Mouse (Mus musculus) liver, postnatal 0 days (tissue): ENCODE measurements around the gene Mogat2. TPM values are rescaled to one million over a fixed set of nuclear protein-coding genes. Genes with fewer than 3 reads are reported as not detected.

Experiments
- ATAC-seq: fragments of 200-750 bp; cut with Nextera tagmentation; 2 replicates; pipeline ENCODE4 v1.8.0; 2017; ENCODE audit warnings: mild to moderate bottlenecking, moderate library complexity
- DNase-seq: peaks from one replicate; pipeline ENCODE4 v3.0.0-alpha.2; 2016
- H3K27ac ChIP-seq: fragments of 300-500 bp; sonication (generic); 2 replicates; pipeline ENCODE4 v1.5.1; 2014; ENCODE audit warnings: antibody characterized with exemption, moderate library complexity, mild to moderate bottlenecking, low read depth
- H3K27me3 ChIP-seq: fragments of 300-500 bp; sonication (generic); 2 replicates; pipeline ENCODE4 v1.6.1; 2014; ENCODE audit warnings: low read length, control low read depth, mixed read lengths; ENCODE audit not compliant: insufficient read depth
- H3K36me3 ChIP-seq: fragments of 300-500 bp; sonication (generic); replicated peaks from 2 replicates; pipeline ENCODE4 v1.6.1; 2014; ENCODE audit warnings: mild to moderate bottlenecking, control low read depth, low read length, moderate library complexity, mixed read lengths; ENCODE audit not compliant: insufficient read depth
- H3K4me1 ChIP-seq: fragments of 300-500 bp; sonication (generic); 2 replicates; pipeline ENCODE4 v1.6.1; 2014; ENCODE audit warnings: antibody characterized with exemption, mild to moderate bottlenecking, control low read depth; ENCODE audit not compliant: insufficient read depth
- H3K4me2 ChIP-seq: fragments of 300-500 bp; sonication (generic); 2 replicates; pipeline ENCODE4 v1.6.1; 2014; ENCODE audit warnings: low read depth, mild to moderate bottlenecking, low read length, moderate library complexity, mixed read lengths
- H3K4me3 ChIP-seq: fragments of 300-500 bp; sonication (generic); 2 replicates; pipeline ENCODE4 v1.5.1; 2014; ENCODE audit warnings: low read depth, low read length
- H3K9ac ChIP-seq: fragments of 300-500 bp; sonication (generic); replicated peaks from 2 replicates; pipeline ENCODE4 v1.6.1; 2014; ENCODE audit warnings: mild to moderate bottlenecking, moderate library complexity
- H3K9me3 ChIP-seq: fragments of 300-500 bp; sonication (generic); 2 replicates; pipeline ENCODE4 v1.6.1; 2016; ENCODE audit warnings: mild to moderate bottlenecking, control low read depth, low read length, mixed read lengths
- CTCF ChIP-seq: sonication (generic); IDR thresholded peaks from 2 replicates; pipeline ENCODE4 v1.5.1; 2016; ENCODE audit warnings: antibody characterized with exemption, low read depth
- EP300 ChIP-seq: IDR thresholded peaks from 2 replicates; pipeline ENCODE4 v1.6.1; 2016; ENCODE audit warnings: antibody characterized with exemption, low read depth, mild to moderate bottlenecking
- WGBS: fragments of 180-500 bp; shearing (Covaris S2); extraction: QIAGEN DNeasy Blood & Tissue Kit; methylation state at CpG from one replicate; pipeline ENCODE4 v1.1.7; 2014; ENCODE audit not compliant: insufficient replicate concordance; 5-methylcytosine and 5-hydroxymethylcytosine counted together
- polyA plus RNA-seq: library from polyadenylated mRNA; unstranded; fragments of >200 nt; fragmentation: Nextera tagmentation; extraction: Ambion mirVana; gene quantifications from 2 replicates; pipeline ENCODE4 v1.2.1, GENCODE M21; 2015

Gene Mogat2
- polyA plus RNA-seq, 1 experiment from 2014 or later = 4.0 TPM

DNA sequence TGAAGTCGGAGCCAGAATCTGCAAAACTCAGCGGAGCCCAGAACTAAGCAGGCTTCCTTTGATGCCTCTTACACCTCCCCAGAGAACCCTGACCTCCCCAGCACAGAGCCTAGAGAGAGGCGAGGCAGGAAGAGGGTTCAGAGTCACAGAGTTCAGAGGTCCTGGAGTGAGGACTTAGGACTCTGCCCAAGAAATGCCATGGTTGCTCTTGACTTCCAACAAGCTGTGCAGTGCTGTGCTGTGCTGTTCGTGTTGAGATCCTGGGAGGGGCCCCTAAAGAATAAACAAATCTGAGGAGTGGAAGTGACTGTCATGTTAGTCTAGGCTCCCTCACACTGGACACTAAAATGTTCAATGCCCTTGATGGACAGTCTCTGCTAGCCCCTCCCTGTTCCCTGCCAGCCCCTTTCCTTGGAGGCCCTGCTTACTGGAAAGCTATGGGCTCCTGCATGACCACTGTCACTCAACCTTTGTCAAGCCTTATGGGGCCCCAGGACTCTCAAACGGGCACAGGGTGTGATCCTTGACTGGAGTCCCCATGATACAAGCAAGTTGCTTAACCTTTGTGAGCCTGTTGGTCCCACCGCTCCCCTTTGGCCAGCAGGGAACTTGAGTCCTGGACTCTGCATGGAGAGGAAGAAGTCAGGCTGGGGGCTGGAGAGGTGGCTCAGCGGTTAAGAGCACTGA is 8.2 kb downstream of the Mogat2 start:
- ATAC-seq = no peak
- no peak for TF ChIP-seq CTCF
- no peak for TF ChIP-seq EP300
- Histone ChIP-seq H3K9me3 (no peaks in the 10 kb centered on the region), H3K36me3 (no peaks in the 10 kb centered on the region; the same call in none of the 2 replicates), H3K27ac (peak overlapping the region; percentile 55; the same call in 1 of the 2 replicates), H3K27me3 (no peaks in the 10 kb centered on the region), H3K4me3 (no peak overlapping the region), H3K9ac (no peak overlapping the region; the same call in 1 of the 2 replicates), H3K4me1 (peaks cover 27% of the 10 kb centered on the region), H3K4me2 (no peak overlapping the region)
- no peak for DNase-seq
- 52% methylated on average over 7 of the region's 7 CpGs for WGBS

DNA sequence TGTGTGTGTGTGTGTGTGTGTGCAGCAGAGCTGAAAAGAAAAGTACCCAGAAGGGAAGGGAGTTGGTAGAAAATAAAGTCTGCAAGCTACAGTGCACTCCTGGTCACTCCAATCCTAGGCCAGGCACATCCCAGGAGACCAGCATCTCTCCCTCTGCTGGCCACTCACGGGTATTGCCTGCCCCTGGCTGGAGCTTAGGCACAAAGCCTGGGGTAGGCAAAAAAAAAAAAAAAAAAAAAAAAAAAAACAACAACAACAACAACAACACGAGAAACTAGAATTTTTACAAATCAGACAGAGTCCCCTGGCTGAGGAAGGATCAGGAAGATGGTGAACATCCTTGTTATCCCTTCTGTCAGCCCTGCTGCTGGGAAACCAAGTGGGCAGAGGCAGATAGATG is 9.0 kb downstream of the Mogat2 start:
- peak overlapping the region; percentile 55 for H3K27ac ChIP-seq
- 4% methylated on average over 2 of the region's 2 CpGs for WGBS
- no peaks in the 10 kb centered on the region for H3K27me3 ChIP-seq
- TF ChIP-seq EP300 (no peak), CTCF (peak; percentile 77)
- no peaks in the 10 kb centered on the region for H3K9me3 ChIP-seq
- peaks cover 23% of the 10 kb centered on the region for H3K4me1 ChIP-seq
- no peaks in the 10 kb centered on the region; the same call in none of the 2 replicates for H3K36me3 ChIP-seq
- no peak overlapping the region for H3K4me3 ChIP-seq
- DNase-seq (peak; percentile 68), ATAC-seq (peak; percentile 47; the same call in 1 of the 2 replicates)
- no peak overlapping the region for H3K9ac ChIP-seq
- no peak overlapping the region for H3K4me2 ChIP-seq

DNA sequence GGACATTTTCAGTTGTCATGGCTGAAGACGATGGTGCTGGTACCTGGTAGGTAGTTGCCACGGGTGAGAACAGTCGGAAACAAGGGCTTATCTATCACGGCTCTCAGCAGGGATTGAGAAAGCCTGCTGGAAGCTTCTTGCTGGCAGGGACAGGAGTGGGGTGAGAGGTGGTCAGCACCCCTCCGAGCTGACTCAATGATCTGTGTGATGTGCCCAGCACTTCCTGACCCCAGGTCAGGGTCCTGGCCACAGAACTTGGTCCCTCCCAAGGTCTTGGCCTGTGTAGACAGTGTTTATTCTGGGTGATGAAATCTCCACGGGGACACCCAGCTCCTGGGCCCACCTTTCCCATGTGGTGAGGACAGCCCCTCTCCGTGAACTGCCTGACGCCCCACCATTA is 9.6 kb downstream of the Mogat2 start:
- H3K9ac ChIP-seq = no peak overlapping the region; the same call in 1 of the 2 replicates
- ATAC-seq (peak; percentile 38), DNase-seq (no peak)
- peaks cover 21% of the 10 kb centered on the region for H3K4me1 ChIP-seq
- TF ChIP-seq EP300 (no peak), CTCF (no peak)
- H3K4me3 ChIP-seq = no peak overlapping the region
- H3K27me3 ChIP-seq = no peaks in the 10 kb centered on the region
- H3K27ac ChIP-seq = peak overlapping the region; percentile 48
- H3K9me3 ChIP-seq = no peaks in the 10 kb centered on the region
- H3K4me2 ChIP-seq = no peak overlapping the region
- WGBS = 52% methylated on average over 8 of the region's 8 CpGs
- H3K36me3 ChIP-seq = no peaks in the 10 kb centered on the region; the same call in none of the 2 replicates

DNA sequence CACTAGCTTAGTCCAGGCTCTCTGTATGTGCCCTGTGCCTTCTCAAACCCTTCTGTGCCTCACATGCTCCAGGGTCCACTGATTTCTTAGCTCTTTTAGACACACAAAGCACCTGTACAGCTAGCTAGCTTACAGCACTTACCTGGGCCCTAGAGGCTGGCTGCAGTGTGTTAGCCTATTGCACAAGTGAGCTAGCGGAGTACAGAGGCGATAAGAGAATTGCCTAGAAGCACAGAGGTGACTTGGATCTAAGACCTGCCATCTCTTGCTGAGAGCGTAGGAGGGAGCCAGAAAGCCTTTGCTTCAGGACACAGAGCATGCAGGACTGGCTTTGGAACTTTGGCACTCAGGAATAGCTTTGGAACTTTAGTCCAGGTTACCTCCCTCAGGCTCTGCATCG is 11.2 kb downstream of the Mogat2 start:
- DNase-seq (no peak), ATAC-seq (no peak)
- Histone ChIP-seq H3K36me3 (peaks cover 4% of the 10 kb centered on the region), H3K4me1 (peaks cover 21% of the 10 kb centered on the region), H3K4me3 (no peak overlapping the region), H3K9me3 (no peaks in the 10 kb centered on the region), H3K27me3 (no peaks in the 10 kb centered on the region), H3K9ac (no peak overlapping the region), H3K4me2 (no peak overlapping the region), H3K27ac (no peak overlapping the region)
- TF ChIP-seq CTCF (no peak), EP300 (no peak)
- WGBS = 61% methylated on average over 4 of the region's 4 CpGs

DNA sequence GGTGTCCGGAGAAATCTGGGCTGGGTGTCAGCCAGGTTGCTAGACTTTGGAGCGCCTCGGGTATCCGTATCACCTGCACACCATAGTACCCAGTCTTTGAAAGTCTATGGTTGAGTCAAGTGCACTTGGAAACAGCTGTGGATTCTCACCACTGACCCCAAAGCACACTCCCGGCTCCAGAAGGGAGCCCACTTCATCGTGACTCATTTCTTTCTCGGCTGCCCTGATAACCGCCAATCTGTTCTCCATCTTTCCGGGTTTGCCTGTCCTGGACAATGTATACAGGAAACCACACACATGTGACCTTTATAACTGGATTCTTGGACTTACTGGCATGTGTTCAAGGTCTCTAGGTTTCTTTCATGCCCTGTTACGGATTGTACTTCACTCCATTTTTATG is 11.8 kb downstream of the Mogat2 start:
- H3K27ac ChIP-seq = no peak overlapping the region
- no peak for ATAC-seq

DNA sequence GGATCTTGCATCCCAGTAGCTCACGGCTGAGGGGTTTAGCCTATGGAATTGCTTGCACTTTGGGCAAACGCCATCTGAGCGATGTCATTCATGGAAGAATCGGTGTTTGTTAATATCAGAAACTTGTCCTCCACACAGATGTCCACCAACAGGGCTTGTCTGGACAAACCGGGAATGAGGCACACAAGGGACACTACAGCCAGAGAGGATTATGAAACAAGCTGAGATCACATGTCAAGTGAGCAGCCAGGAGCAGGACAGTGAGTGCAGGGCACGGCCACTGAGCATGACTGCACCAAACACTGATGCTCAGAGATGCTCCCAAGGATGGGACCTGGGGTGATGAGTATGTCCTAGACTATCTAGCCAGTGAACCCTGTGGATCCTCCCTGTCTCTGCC is 13.0 kb downstream of the Mogat2 start:
- peak overlapping the region; percentile 90 for H3K27ac ChIP-seq
- H3K9me3 ChIP-seq = no peaks in the 10 kb centered on the region
- H3K4me1 ChIP-seq = peaks cover 21% of the 10 kb centered on the region
- ATAC-seq (peak; percentile 70), DNase-seq (no peak)
- no peaks in the 10 kb centered on the region for H3K27me3 ChIP-seq
- H3K4me2 ChIP-seq = no peak overlapping the region
- no peak overlapping the region for H3K4me3 ChIP-seq
- H3K9ac ChIP-seq = no peak overlapping the region
- WGBS = 55% methylated on average over 6 of the region's 6 CpGs
- no peak for TF ChIP-seq EP300
- no peak for TF ChIP-seq CTCF
- peaks cover 6% of the 10 kb centered on the region; the same call in 1 of the 2 replicates for H3K36me3 ChIP-seq

More for the DNA sequence above, 11.8 kb downstream of the Mogat2 start:
- H3K36me3 ChIP-seq = peaks cover 6% of the 10 kb centered on the region; the same call in 1 of the 2 replicates
- no peaks in the 10 kb centered on the region for H3K27me3 ChIP-seq
- H3K4me1 ChIP-seq = peaks cover 21% of the 10 kb centered on the region
- WGBS = 68% methylated on average over 10 of the region's 10 CpGs
- H3K9me3 ChIP-seq = no peaks in the 10 kb centered on the region
- no peak overlapping the region for H3K4me2 ChIP-seq
- H3K9ac ChIP-seq = no peak overlapping the region
- TF ChIP-seq CTCF (no peak), EP300 (no peak)
- no peak overlapping the region for H3K4me3 ChIP-seq
- no peak for DNase-seq
